Mouse (Mus musculus): ENCODE data around the gene Orm1. TPM values are rescaled to one million over a fixed set of nuclear protein-coding genes. Genes with fewer than 3 reads are reported as not detected.

Orm1 gene
- polyA plus RNA-seq, 1 experiment from 2014 or later: 5.7 TPM

DNA sequence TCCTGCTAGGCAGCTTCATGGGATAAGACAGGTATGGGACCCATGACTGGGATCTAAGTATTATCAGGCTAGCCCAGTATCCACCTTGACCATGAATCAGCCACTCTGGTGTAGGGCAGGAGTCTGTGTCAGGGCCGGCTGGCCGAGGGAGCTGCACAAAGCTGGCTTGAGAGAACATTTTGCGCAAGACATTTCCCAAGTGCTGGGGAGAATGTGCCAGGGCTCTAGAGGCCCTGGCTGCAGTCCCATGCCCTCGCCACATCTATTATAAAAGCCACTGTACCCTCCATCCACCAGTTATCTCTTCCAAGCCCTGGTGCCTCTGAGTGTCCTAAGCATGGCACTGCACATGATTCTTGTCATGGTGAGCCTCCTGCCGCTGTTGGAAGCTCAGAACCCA, 17.8 kb downstream of the Orm1 start, which contains the start of gene Orm2:
TSS of gene Orm2 (plus strand) at position 300 of the 400 bp plus-strand sequence.
- no peaks in the 10 kb centered on the region for H3K9me3 ChIP-seq (ENCODE audit: low read length)
- 0 out of 2 replicates have a peak, but pooled peaks cover under 1% of the 10 kb centered on the region for H3K36me3 ChIP-seq (ENCODE audit: insufficient read depth, low read length)
- no peak within 1 kb of the TSS for H3K4me3 ChIP-seq (ENCODE audit: low read depth, low read length)
- peak; percentile 78 for ATAC-seq
- 42% methylated on average over 5 of the region's 5 CpGs for WGBS
- H3K4me2 ChIP-seq (replicated peaks; ENCODE audit: low read depth, low read length): no peak within 1 kb of the TSS
- H3K4me1 ChIP-seq (ENCODE audit: insufficient read depth, low read depth, low read length): no peaks in the 10 kb centered on the region
- DNase-seq (ENCODE audit: low spot score): peak; percentile 70
- no peak for TF ChIP-seq EP300 (IDR thresholded peaks at IDR 0.05)
- no peak for TF ChIP-seq CTCF (IDR thresholded peaks at IDR 0.05)
- H3K9ac ChIP-seq (replicated peaks; ENCODE audit: low read depth): no peak within 1 kb of the TSS
- H3K27ac ChIP-seq (ENCODE audit: low read length): no peak within 1 kb of the TSS
- no peaks in the 10 kb centered on the region for H3K27me3 ChIP-seq (replicated peaks; ENCODE audit: insufficient read depth, low read length)

DNA sequence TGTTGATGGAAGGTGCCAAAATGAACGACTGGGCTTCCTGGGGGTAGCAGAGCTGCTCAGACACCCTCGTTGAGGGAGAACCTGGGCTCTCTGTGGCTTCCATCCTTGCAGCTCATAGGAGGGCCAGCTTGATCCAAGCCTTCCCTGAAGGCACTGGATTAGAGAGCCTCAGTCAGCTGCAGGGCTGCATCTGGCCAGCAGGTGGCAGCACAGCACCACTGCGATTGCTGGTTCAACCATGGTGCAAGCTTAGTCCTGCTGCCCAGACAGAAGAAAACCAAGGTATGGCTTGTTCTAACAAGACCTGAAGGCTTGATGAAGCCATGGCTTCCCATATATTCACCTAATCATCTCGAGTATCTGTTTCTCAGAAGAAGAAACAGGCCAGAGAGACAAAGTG, 24.2 kb downstream of the Orm1 start:
- no peak overlapping the region for H3K9ac ChIP-seq (replicated peaks; ENCODE audit: low read depth)
- H3K27me3 ChIP-seq (replicated peaks; ENCODE audit: insufficient read depth, low read length): no peaks in the 10 kb centered on the region
- H3K4me1 ChIP-seq (ENCODE audit: insufficient read depth, low read depth, low read length): no peaks in the 10 kb centered on the region
- no peak overlapping the region for H3K4me3 ChIP-seq (ENCODE audit: low read depth, low read length)
- no peaks in the 10 kb centered on the region for H3K9me3 ChIP-seq (ENCODE audit: low read length)
- DNase-seq (ENCODE audit: low spot score): peak; percentile 79
- H3K4me2 ChIP-seq (replicated peaks; ENCODE audit: low read depth, low read length): no peak overlapping the region
- peak; percentile 79 for ATAC-seq
- peaks cover 22% of the 10 kb centered on the region for H3K36me3 ChIP-seq (ENCODE audit: insufficient read depth, low read length)
- WGBS: 11% methylated on average over 4 of the region's 4 CpGs
- no peak overlapping the region for H3K27ac ChIP-seq (ENCODE audit: low read length)
- TF ChIP-seq CTCF (IDR thresholded peaks at IDR 0.05): peak; percentile 100
- TF ChIP-seq EP300 (IDR thresholded peaks at IDR 0.05): no peak

DNA sequence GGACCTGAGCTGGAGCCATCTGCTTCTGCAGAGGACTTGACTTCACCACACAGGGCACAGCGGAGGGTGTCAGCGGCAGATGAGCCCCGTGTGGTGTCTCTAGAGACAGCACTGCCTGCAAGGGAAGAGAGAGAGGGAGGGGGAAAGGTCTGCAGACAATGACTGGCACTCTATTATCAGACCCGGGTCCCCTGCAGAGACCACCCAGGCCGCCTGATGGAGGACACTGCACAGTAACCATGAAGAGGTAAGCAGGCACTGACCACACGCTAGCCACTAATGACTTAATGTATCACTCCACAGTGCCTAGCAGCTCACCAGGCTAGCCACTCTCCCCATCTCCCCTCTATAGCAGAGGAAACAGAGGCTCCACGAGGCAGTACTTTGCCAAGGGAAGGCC, 26.5 kb downstream of the Orm1 start:
- H3K36me3 ChIP-seq (ENCODE audit: insufficient read depth, low read length): peaks cover 29% of the 10 kb centered on the region

DNA sequence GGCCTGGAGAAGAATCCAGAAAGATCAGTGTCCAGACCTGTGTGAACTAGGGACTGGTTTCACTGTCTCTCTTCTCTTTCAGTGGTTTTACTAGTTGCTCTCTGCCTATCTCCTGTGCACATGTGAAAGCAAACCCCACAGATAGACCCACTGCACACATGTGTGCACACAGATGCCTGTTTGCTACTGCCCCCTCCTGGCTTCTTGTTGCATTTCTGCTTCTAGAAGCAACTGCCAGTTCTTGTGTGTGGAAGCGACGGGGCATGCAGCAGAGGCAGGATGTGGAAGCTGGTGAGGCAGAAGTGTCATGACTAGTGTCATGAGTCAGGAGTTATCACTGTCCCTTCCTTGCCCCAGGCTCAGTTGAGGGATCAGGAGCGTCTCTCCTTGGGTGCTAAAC, 27.5 kb downstream of the Orm1 start:
- H3K4me2 ChIP-seq (replicated peaks; ENCODE audit: low read depth, low read length): no peak overlapping the region
- H3K36me3 ChIP-seq (ENCODE audit: insufficient read depth, low read length): peaks cover 32% of the 10 kb centered on the region
- no peak for ATAC-seq
- H3K27ac ChIP-seq (ENCODE audit: low read length): no peak overlapping the region
- no peaks in the 10 kb centered on the region for H3K27me3 ChIP-seq (replicated peaks; ENCODE audit: insufficient read depth, low read length)
- H3K9me3 ChIP-seq (ENCODE audit: low read length): no peaks in the 10 kb centered on the region
- H3K9ac ChIP-seq (replicated peaks; ENCODE audit: low read depth): no peak overlapping the region
- WGBS: 42% methylated on average over 3 of the region's 3 CpGs
- H3K4me1 ChIP-seq (ENCODE audit: insufficient read depth, low read depth, low read length): no peaks in the 10 kb centered on the region
- no peak overlapping the region for H3K4me3 ChIP-seq (ENCODE audit: low read depth, low read length)
- DNase-seq (ENCODE audit: low spot score): peak; percentile 40
- TF ChIP-seq EP300 (IDR thresholded peaks at IDR 0.05) (no peak), CTCF (IDR thresholded peaks at IDR 0.05) (peak; percentile 70)

More for the DNA sequence above, 26.5 kb downstream of the Orm1 start:
- TF ChIP-seq CTCF (IDR thresholded peaks at IDR 0.05) (no peak), EP300 (IDR thresholded peaks at IDR 0.05) (no peak)
- Histone ChIP-seq H3K9me3 (ENCODE audit: low read length) (no peaks in the 10 kb centered on the region), H3K4me1 (ENCODE audit: insufficient read depth, low read depth, low read length) (no peaks in the 10 kb centered on the region), H3K27me3 (replicated peaks; ENCODE audit: insufficient read depth, low read length) (no peaks in the 10 kb centered on the region), H3K4me2 (replicated peaks; ENCODE audit: low read depth, low read length) (no peak overlapping the region), H3K27ac (ENCODE audit: low read length) (no peak overlapping the region), H3K9ac (replicated peaks; ENCODE audit: low read depth) (no peak overlapping the region), H3K4me3 (ENCODE audit: low read depth, low read length) (no peak overlapping the region)
- DNase-seq (ENCODE audit: low spot score): no peak
- no peak for ATAC-seq
- WGBS: 63% methylated on average over 7 of the region's 7 CpGs

DNA sequence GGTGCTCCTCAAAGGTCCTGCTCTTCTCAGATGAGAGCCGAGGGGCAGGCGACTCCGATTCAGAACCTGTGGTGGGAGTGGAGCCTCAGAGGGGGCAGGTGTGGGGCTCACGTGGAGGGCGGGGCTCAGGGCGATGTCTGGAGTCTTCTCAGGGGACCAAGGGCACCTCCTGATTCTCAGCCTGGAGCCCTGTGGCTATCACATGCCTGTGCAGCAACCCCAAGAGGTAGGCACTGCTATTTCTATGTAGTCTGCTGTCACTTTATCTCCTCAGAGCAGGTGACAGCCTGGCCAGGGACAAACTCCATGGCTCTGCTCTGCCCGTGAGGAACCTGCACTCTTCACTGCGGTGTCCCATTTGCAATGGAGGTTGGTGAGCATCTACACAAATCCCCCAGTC, 29.0 kb downstream of the Orm1 start:
- no peak for ATAC-seq
- Histone ChIP-seq H3K4me1 (ENCODE audit: insufficient read depth, low read depth, low read length) (no peaks in the 10 kb centered on the region), H3K27me3 (replicated peaks; ENCODE audit: insufficient read depth, low read length) (no peaks in the 10 kb centered on the region), H3K36me3 (ENCODE audit: insufficient read depth, low read length) (peaks cover 20% of the 10 kb centered on the region; the same call in 1 of the 2 replicates), H3K4me3 (ENCODE audit: low read depth, low read length) (no peak overlapping the region), H3K9ac (replicated peaks; ENCODE audit: low read depth) (no peak overlapping the region), H3K4me2 (replicated peaks; ENCODE audit: low read depth, low read length) (no peak overlapping the region), H3K27ac (ENCODE audit: low read length) (no peak overlapping the region), H3K9me3 (ENCODE audit: low read length) (no peaks in the 10 kb centered on the region)
- TF ChIP-seq CTCF (IDR thresholded peaks at IDR 0.05) (no peak), EP300 (IDR thresholded peaks at IDR 0.05) (no peak)
- 90% methylated on average over 8 of the region's 8 CpGs for WGBS
- DNase-seq (ENCODE audit: low spot score): no peak

DNA sequence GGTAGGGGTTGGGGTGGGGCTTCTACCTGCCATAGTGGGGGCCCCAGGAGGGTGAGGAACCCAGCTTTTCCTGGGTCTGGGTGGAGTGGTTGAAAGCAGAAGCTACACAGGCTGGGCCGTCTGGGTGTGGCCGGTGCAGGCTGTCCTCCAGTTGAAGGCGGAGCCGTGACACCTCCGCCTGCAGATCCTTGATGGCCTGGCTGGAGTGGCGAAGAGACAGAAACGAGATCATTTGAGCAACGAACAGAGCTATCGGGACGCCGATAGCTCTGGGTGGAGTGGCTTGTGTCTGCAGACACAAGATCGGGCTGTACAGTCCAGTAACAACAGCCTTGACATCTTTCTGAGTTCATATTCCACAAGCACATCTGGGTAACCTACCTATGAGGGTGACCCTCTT, 30.0 kb downstream of the Orm1 start:
- Histone ChIP-seq H3K36me3 (ENCODE audit: insufficient read depth, low read length) (peaks cover 23% of the 10 kb centered on the region; the same call in 1 of the 2 replicates), H3K27me3 (replicated peaks; ENCODE audit: insufficient read depth, low read length) (no peaks in the 10 kb centered on the region), H3K9me3 (ENCODE audit: low read length) (no peaks in the 10 kb centered on the region), H3K9ac (replicated peaks; ENCODE audit: low read depth) (no peak overlapping the region), H3K4me1 (ENCODE audit: insufficient read depth, low read depth, low read length) (no peaks in the 10 kb centered on the region), H3K4me3 (ENCODE audit: low read depth, low read length) (no peak overlapping the region), H3K4me2 (replicated peaks; ENCODE audit: low read depth, low read length) (no peak overlapping the region), H3K27ac (ENCODE audit: low read length) (no peak overlapping the region)
- no peak for TF ChIP-seq EP300 (IDR thresholded peaks at IDR 0.05)
- TF ChIP-seq CTCF (IDR thresholded peaks at IDR 0.05): no peak
- ATAC-seq (no peak), DNase-seq (ENCODE audit: low spot score) (no peak)
- 79% methylated on average over 12 of the region's 12 CpGs for WGBS

DNA sequence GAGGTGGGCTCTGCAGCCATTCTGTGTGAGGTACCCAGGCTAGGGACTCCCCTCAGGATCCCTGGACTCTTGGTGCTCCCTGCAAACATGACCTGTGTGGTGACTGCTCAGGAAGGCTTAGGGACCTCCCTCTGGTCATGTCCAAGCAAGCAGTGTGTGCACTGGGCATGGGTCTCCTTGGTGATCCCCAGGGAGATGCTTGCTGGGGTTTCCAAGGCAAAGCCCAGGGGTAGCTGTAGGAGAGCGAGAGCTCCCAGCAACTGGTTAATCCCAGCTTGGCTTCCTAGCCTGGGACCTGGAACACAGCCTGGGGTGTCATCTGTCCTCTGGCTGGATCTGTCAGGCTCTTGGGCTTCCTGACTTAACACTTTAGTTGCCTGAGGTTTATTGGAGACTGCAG, 31.0 kb downstream of the Orm1 start:
- DNase-seq (ENCODE audit: low spot score) (no peak), ATAC-seq (peak; percentile 20)
- 64% methylated on average over 1 of the region's 1 CpGs for WGBS
- Histone ChIP-seq H3K27ac (ENCODE audit: low read length) (no peak overlapping the region), H3K9me3 (ENCODE audit: low read length) (no peaks in the 10 kb centered on the region), H3K36me3 (ENCODE audit: insufficient read depth, low read length) (peaks cover 27% of the 10 kb centered on the region), H3K4me3 (ENCODE audit: low read depth, low read length) (no peak overlapping the region), H3K9ac (replicated peaks; ENCODE audit: low read depth) (no peak overlapping the region), H3K4me2 (replicated peaks; ENCODE audit: low read depth, low read length) (no peak overlapping the region), H3K4me1 (ENCODE audit: insufficient read depth, low read depth, low read length) (no peaks in the 10 kb centered on the region), H3K27me3 (replicated peaks; ENCODE audit: insufficient read depth, low read length) (no peaks in the 10 kb centered on the region)
- no peak for TF ChIP-seq CTCF (IDR thresholded peaks at IDR 0.05)
- no peak for TF ChIP-seq EP300 (IDR thresholded peaks at IDR 0.05)
